Mouse (Mus musculus): ENCODE data around the gene Serpinb2.

Gene Serpinb2

DNA sequence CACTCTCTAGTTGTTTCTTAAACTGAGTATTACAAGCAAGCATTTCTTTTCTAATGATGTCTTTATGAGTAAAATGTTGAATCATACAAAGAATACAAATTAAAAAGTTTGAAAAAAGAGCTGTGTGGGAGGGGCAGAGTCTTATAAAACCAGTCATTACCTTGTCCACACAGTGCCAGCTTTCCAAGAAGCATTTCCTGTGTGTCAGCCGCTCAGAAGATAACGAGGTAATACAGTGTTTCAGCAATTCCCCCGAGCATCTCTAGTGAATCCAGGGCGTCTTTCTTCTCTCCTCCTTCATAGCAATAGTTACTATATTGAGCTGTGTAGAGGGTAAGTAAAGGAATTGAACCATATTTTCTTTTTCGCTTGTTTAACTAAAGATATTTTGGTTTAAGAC lies at the start of gene Serpinb2:
Gene Serpinb2 (plus strand): TSS at position 172 of the 400 bp plus-strand sequence.
- DNase-seq (ENCODE audit: low read depth, low spot score): no peak

- DNase-seq (ENCODE audit: low read depth, low spot score): no peak
Measured at GRCm38 (mm10) chr1:107479909-107480308, 31.3 kb upstream of the Serpinb2 start.

- peak; percentile 45 for DNase-seq (ENCODE audit: low read depth, low spot score)
Measured at GRCm38 (mm10) chr1:107481452-107481851, 29.8 kb upstream of the Serpinb2 start.

- DNase-seq (ENCODE audit: low read depth, low spot score): no peak
Measured at GRCm38 (mm10) chr1:107489577-107489976, 21.6 kb upstream of the Serpinb2 start.

GRCm38 (mm10) chr1:107496789-107497188 lies 14.4 kb upstream of the Serpinb2 start:
- no peak for DNase-seq (ENCODE audit: low read depth, low spot score)

DNA sequence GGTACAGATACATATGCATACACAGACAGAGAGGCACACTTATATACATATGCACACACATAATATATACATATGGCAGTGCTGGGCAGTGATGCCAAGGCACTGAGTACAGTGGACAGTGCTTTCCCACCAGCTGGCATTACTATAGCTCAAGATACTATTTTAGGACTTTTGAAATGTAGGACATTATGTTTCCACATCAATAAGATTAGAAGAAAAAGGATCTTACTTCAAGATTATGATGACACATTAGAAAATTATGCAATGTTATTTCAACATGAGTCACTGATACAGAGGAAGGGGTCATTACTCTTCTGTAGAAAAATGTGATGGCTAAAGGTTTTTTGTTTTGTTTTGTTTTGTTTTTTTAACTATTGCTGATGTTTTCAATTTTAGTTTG lies 9.2 kb upstream of the Serpinb2 start:
- no peak for DNase-seq (ENCODE audit: low read depth, low spot score)

GRCm38 (mm10) chr1:107503294-107503693 lies 7.9 kb upstream of the Serpinb2 start:
- no peak for DNase-seq (ENCODE audit: low read depth, low spot score)

- no peak for DNase-seq (ENCODE audit: low read depth, low spot score)
Measured at GRCm38 (mm10) chr1:107505898-107506562, 5.2 kb upstream of the Serpinb2 start.

DNA sequence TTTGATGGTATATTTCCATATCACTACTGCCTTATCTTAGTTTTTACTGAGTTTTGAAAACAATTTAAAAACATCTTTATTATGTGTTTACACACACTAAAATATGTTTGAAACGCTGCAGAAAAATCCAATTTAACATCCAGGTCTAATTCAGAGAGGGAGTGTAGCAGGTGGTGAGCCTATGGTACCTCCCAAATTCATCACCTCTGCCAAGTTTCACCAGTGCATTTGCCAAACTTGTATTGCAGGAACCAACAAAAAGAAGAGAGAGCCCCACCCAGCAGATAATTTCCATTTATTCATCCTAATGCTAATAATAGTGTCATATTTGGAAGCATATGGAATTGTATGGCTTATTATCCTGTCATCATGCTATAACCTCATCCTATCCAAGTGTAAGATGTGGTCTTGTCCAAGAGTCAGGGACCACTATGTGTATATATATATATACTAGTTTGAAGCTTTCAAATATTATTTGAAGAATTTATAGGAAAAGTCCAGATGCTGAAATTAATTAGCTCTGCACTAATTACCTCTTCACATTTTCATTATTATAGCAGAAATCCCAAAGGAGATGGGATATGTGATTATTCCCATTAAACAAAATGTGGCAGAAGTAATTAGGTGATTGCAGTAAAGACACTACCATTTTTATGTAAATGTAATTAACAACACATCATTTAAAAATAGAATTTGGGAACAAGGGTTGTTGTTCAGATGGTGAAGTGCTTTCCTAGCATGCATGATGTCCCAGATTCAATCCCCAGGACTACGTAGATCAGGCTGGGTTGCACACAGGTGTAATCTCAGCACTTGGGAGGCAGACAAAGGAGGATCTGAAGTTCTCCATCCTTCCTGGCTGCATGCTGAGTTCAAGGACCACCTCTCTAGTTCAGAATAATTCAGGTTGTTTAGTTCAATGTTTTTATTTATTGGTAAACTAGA lies 1.2 kb downstream of the Serpinb2 start:
- no peak for DNase-seq (ENCODE audit: low read depth, low spot score)

- DNase-seq (ENCODE audit: low read depth, low spot score): no peak
Measured at GRCm38 (mm10) chr1:107513530-107513929, 2.3 kb downstream of the Serpinb2 start.

- DNase-seq (ENCODE audit: low read depth, low spot score): no peak
Measured at GRCm38 (mm10) chr1:107515839-107516498, 4.7 kb downstream of the Serpinb2 start.

DNA sequence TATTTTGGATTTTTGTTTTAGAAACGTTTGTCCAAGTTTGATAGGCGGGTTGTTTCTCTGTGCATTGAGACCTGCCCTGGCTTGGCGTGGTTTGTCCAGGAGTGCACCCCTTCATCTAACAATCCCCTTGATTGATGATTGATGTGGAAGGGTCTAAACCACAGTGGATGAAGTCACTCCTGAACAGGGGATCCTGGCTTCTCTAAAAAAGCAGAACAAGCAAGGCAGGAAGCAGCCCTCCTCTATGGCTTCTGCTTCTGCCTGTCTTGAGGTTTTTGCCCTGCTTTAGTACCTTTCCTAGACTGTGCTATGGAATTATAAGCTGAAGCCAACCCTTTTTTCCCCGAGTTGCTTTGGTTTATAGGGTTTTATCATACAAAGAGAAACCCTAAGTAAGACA lies 14.4 kb downstream of the Serpinb2 start:
- no peak for DNase-seq (ENCODE audit: low read depth, low spot score)

- no peak for DNase-seq (ENCODE audit: low read depth, low spot score)
Measured at GRCm38 (mm10) chr1:107528325-107529078, 17.3 kb downstream of the Serpinb2 start.

DNA sequence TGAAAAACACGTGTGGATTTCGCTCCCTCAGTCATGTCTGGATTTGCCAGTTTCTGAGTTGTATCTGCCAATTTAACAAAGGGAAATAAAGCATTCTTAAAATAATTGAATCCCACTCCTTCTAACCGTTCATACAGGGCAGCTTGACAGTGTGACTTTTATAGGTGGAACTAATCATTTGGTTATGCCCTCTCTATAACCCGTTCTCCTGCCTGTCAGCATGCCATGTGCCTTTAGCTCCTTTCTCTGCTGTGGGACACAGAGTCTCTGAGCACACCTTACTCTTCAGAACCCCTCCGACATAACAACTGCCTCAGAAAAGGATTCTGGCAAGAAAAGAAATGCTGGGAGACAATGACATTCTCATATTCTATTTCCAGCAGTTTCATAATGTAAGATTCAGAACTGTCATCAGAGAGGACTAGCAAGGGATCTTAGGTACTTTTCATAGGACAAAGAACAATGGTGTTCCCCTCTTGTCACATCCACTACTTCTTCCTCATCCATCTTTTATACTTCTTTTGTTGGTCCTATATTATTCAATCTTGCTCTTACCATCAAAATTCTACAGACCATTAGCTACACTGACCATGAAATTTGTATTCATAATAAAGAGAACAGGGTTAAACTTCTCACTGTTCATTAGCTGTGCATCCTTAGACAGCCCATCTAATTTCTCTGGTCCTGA lies 18.3 kb downstream of the Serpinb2 start:
- DNase-seq (ENCODE audit: low read depth, low spot score): no peak

DNA sequence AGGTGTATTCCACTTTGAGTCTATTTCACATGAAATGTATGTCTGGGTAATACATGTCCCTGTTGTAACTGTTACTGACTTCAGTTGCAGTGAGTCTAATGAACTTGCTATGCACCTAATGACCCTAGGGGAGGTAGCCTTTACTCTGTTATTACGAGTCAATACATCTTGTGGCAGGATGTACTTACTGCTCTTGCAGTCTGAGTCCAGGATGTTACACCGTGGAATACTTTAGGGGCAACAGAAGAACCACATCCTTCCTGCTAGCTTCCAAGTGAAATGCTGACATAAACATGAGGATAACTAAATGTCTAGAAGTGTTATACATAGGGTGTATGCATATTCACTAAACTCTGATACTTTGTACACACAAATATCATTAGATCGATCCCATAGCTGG lies 22.5 kb downstream of the Serpinb2 start:
- DNase-seq (ENCODE audit: low read depth, low spot score): no peak

DNA sequence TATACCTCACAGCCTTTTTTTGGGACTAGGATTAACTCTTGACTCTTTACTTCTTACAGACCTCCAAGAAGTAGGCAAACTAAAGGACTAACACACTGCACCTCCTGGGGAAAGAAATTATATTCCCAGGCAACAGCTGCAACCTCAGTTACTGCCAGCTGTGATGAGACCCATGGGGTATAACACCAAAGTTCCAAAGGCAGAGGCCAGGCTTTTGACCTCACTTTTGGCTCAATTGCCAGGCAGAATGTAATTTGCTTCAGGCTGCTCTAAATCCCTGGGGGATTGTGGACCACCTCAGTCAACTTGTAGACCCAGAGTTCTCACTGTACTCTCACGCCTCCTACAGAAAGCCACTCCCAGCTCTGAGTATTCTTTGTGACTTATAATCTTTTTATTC lies 26.2 kb downstream of the Serpinb2 start:
- DNase-seq (ENCODE audit: low read depth, low spot score): no peak

DNA sequence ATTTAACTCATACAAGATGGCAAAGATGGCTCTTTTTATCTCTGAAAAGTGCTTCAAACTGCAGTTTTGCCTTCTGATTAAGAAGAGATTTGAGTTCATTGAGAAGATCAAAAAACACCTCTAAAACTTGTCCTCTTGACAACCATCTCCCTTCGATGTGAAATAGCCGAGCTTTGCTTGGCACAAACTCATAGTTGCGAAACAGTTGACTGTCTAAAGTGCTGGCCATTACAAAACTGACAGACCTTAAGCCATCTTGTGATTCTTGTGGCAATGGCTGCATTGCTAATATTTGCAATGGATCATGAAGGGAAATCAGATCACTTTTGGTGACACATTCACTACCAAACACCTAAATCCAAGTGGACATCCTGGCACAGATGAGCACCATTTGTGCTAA lies 48.3 kb downstream of the Serpinb2 start:
- no peak for DNase-seq (ENCODE audit: low read depth, low spot score)

DNA sequence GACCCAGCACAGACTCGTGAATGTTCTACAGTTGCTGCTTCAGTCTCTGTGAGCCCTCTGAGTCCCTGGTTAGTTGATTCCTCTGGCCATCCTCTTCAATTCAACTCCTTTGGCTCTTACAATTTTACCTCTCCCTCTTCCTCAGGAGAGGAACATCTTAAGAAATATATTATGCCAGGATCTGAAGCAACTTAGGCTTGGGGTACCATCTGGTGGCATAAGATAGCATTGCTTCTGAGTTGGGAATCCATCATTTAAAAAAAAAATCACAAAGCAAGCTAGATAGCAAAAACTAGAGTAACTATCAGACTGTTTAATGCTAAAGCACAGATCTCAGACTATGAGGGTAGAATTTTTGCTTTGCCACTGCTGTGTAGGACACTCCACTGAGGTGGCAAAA lies 50.9 kb downstream of the Serpinb2 start:
- DNase-seq (ENCODE audit: low read depth, low spot score): no peak

- DNase-seq (ENCODE audit: low read depth, low spot score): no peak
Measured at GRCm38 (mm10) chr1:107565644-107566043, 54.4 kb downstream of the Serpinb2 start.

- DNase-seq (ENCODE audit: low read depth, low spot score): no peak
Measured at GRCm38 (mm10) chr1:107576094-107576493, 64.9 kb downstream of the Serpinb2 start.

GRCm38 (mm10) chr1:107577514-107577913 lies 66.3 kb downstream of the Serpinb2 start:
- DNase-seq (ENCODE audit: low read depth, low spot score): no peak
